Mouse (Mus musculus) kidney, adult 2 months (tissue): ENCODE measurements around the gene 1700016H13Rik.

ENCODE experiments used
- CTCF ChIP-seq: fragments of 200-500 bp; conservative IDR thresholded peaks from 2 replicates; pipeline ENCODE4 v1.5.1; 2011; ENCODE audit warnings: low read depth, mild to moderate bottlenecking, control low read depth, low read length, moderate library complexity, mixed read lengths; ENCODE audit not compliant: insufficient read depth, insufficient read length
- POLR2A ChIP-seq: fragments of 200-500 bp; IDR thresholded peaks from one replicate; pipeline ENCODE4 v1.6.1; 2011; ENCODE audit warnings: low read depth, low read length, control low read depth

DNA sequence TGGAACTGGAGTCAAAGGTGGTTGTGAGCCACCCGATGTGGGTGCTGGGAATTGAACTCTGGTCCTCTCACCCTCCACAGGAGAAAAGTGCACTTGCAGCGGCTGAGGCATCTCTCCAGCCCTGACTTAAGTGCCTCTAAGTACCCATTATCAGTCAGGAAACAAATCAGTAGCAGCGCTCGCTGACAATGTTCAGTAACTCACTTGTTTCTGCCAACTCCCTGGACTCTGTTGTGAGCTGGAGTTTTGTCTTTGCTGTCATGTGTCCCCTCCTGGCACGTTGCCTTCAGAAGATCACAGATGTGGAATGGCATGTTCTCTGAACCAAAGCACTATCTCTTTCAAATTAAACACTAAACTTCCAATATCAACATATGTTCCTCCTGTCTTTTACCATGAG, 33.8 kb upstream of the 1700016H13Rik start:
- no peak for TF ChIP-seq CTCF
- TF ChIP-seq POLR2A = no peak
